Comparison of ENCODE assay signal across 22 mouse cellular contexts in genomic region chr4:136450271-136450670, GRCm38 (mm10). TPM values are rescaled to one million over a fixed set of nuclear protein-coding genes. Genes with fewer than 3 reads are reported as not detected.
"Had no signal": no experiment of that assay in that cellular context is flagged by ENCODE, and none has a peak within 500 bp of the region (broad histone marks: within the 10 kb centered on the region; RNA-seq: fewer than 3 reads in every experiment).

No protein-coding gene starts in this region.

- H3K27ac ChIP-seq: layer of hippocampus, adult 2 months; liver, embryonic 13.5 days; stomach, embryonic 15.5 days had no signal

- H3K4me2 ChIP-seq: liver, embryonic 13.5 days; midbrain, embryonic 11.5 days; stomach, embryonic 15.5 days had no signal

- H3K4me3 ChIP-seq: layer of hippocampus, adult 2 months; liver, embryonic 13.5 days; stomach, embryonic 15.5 days had no signal

- H3K9ac ChIP-seq: liver, embryonic 13.5 days; stomach, embryonic 15.5 days had no signal

- H3K36me3 ChIP-seq: liver, embryonic 13.5 days; stomach, embryonic 15.5 days had no signal

- H3K27me3 ChIP-seq: liver, embryonic 13.5 days; stomach, embryonic 15.5 days had no signal

- H3K4me1 ChIP-seq: stomach, embryonic 15.5 days had no signal

- H3K9me3 ChIP-seq: liver, embryonic 13.5 days; stomach, embryonic 15.5 days had no signal

- DNase-seq: kidney, adult 18-20 months; kidney, adult 9 months; kidney, postnatal 14 days; kidney, postnatal 4 days; layer of hippocampus, adult 9-11 months; liver, embryonic 13.5 days; lung, adult 2 months; lung, postnatal 14 days; lung, postnatal 4 days; midbrain, embryonic 14.5 days; right cerebral cortex, adult 18-20 months; right cerebral cortex, postnatal 14 days; right cerebral cortex, postnatal 4 days; spleen, adult 18-20 months; thymus, adult 18-20 months; thymus, postnatal 36 days had no signal

RNA-seq across cellular contexts. Expression of gene 6030445D17Rik, which starts 11.8 kb away (rescaled TPM):
- polyA plus RNA-seq: liver, embryonic 13.5 days; testis, adult 2 months had no signal

RNA-seq across cellular contexts. Expression of gene Htr1d, which starts 26.9 kb away (rescaled TPM):
- polyA plus RNA-seq: liver, embryonic 13.5 days; liver, embryonic 16.5 days; lung, adult 2 months; lung, embryonic 16.5 days had no signal
